Mouse (Mus musculus) spleen, postnatal 0 days (tissue): ENCODE measurements around the gene Mtx3. TPM values are rescaled to one million over a fixed set of nuclear protein-coding genes. Genes with fewer than 3 reads are reported as not detected.

Source experiments
- polyA plus RNA-seq: library from polyadenylated mRNA; unstranded; fragments of >200 nt; fragmentation: Nextera tagmentation; extraction: Ambion mirVana; gene quantifications from 2 replicates; pipeline ENCODE4 v1.2.1, GENCODE M21; 2015

The Mtx3 gene
- polyA plus RNA-seq, result 1.7 and 2.1 TPM in 2 replicates

GRCm38 (mm10) chr13:92844586-92845221 is at the start of gene Mtx3:
TSS of gene Mtx3 (plus strand) at chr13:92844760.

Other genes starting within 250 kb of the Mtx3 start
- gene Serinc5, start 233.7 kb upstream of the Mtx3 start, polyA plus RNA-seq, result 18.7 and 19.1 TPM in 2 replicates
- gene Thbs4, start 49.9 kb upstream of the Mtx3 start, polyA plus RNA-seq, result 0.79 and 0.86 TPM in 2 replicates